Mouse (Mus musculus) left cerebral cortex, postnatal 36 days (tissue): ENCODE measurements at regions not wholly inside any gene's neighbourhood (a gene's known extent, or its start where the extent isn't known, plus 50 kb on each side); places are given as distances from the start of the nearest gene placed in this dataset.

Source experiments
- DNase-seq, 2 experiments: peaks; one replicate each; pipeline ENCODE4 v3.0.0; 2021 to 2022; ENCODE audit warnings: low spot score in 2 of 2, mixed read lengths in 1 of 2
- intact Hi-C: fragments of 180-260 bp; cut with DNase I; formaldehyde crosslinking; loops from one replicate; pipeline ENCODE4 v1.15.1; 2025

GRCm38 (mm10) chr13:59889468-59890117, 66.6 kb upstream of the Tut7 start:
- peak; percentile 16 to 34 for DNase-seq
- intact Hi-C loops: loop anchor here (2.0 kb wide), 2 partner anchors 289 to 579 kb away; no protein-coding TSS in a partner anchor

- no peak for DNase-seq
- intact Hi-C loops: loop anchor here (2.0 kb wide), 2 partner anchors 290 to 580 kb away; no protein-coding TSS in a partner anchor
Measured at GRCm38 (mm10) chr13:59888038-59889016, 65.4 kb upstream of the Tut7 start.

- DNase-seq: no peak
- intact Hi-C loops: no loop called here
Measured at GRCm38 (mm10) chr13:59887306-59887705, 64.4 kb upstream of the Tut7 start.

- intact Hi-C loops: no loop called here
- DNase-seq: no peak
Measured at GRCm38 (mm10) chr13:59886572-59886971, 63.6 kb upstream of the Tut7 start.

GRCm38 (mm10) chr13:59881989-59882784, 59.2 kb upstream of the Tut7 start:
- intact Hi-C loops: no loop called here

GRCm38 (mm10) chr13:59880055-59880454, 57.1 kb upstream of the Tut7 start:
- DNase-seq: no peak
- intact Hi-C loops: no loop called here

More at GRCm38 (mm10) chr13:59881989-59882784, 59.2 kb upstream of the Tut7 start:
- no peak for DNase-seq

GRCm38 (mm10) chr13:59875637-59876036, 52.7 kb upstream of the Tut7 start:
- no peak for DNase-seq
- intact Hi-C loops: no loop called here

GRCm38 (mm10) chr13:59874137-59874931, 51.4 kb upstream of the Tut7 start:
- DNase-seq: no peak
- intact Hi-C loops: no loop called here
